Mouse (Mus musculus): ENCODE data around the gene Dvl2. TPM values are rescaled to one million over a fixed set of nuclear protein-coding genes. Genes with fewer than 3 reads are reported as not detected.
"Not testable (repeated sequence)": the region's sequence is repeated elsewhere in the genome, so short reads cannot be mapped to it uniquely, and the experiment has no call there.

The Dvl2 gene
- total RNA-seq, 2 experiments from 2014 or later: 4.2 to 7.4 TPM

DNA sequence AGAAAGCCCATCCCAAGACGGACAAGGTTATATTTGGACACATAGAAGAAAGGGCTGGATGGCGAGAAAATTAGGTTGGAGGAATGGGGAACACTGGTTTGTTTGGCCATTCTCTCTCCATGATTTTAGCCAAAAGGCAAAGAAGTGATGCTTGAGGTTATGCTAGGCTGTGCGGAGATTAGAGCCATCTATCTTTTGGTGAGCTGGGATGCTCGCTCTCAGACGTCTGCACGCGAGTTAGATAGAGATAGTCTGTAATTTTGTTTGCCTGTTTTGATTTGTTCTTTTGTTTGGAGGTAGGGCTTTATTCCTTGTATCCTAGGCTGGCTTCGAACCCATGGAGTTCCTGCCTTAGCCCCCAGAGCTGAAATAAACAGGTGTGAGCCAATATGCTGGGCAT is 764 bp downstream of the Dvl2 start:
- ATAC-seq (replicated peaks; ENCODE audit: low FRiP score, poor library complexity, severe bottlenecking): no peak

GRCm38 (mm10) chr11:70001865-70002264 is 1.5 kb downstream of the Dvl2 start:
- ATAC-seq (replicated peaks; ENCODE audit: low FRiP score, poor library complexity, severe bottlenecking): no peak

GRCm38 (mm10) chr11:70002471-70002870 is 2.1 kb downstream of the Dvl2 start:
- ATAC-seq (replicated peaks; ENCODE audit: low FRiP score, poor library complexity, severe bottlenecking): no peak

- ATAC-seq (replicated peaks; ENCODE audit: low FRiP score, poor library complexity, severe bottlenecking): peak; percentile 29
Observed at GRCm38 (mm10) chr11:70005521-70005920, 5.1 kb downstream of the Dvl2 start.

- ATAC-seq (replicated peaks; ENCODE audit: low FRiP score, poor library complexity, severe bottlenecking): no peak
Observed at GRCm38 (mm10) chr11:70010033-70010432, 9.6 kb downstream of the Dvl2 start.

- no peak for ATAC-seq (replicated peaks; ENCODE audit: low FRiP score, poor library complexity, severe bottlenecking)
Observed at GRCm38 (mm10) chr11:70010548-70010947, 10.2 kb downstream of the Dvl2 start.

- no peak for ATAC-seq (replicated peaks; ENCODE audit: low FRiP score, poor library complexity, severe bottlenecking)
Observed at GRCm38 (mm10) chr11:70010961-70011360, 10.6 kb downstream of the Dvl2 start.

DNA sequence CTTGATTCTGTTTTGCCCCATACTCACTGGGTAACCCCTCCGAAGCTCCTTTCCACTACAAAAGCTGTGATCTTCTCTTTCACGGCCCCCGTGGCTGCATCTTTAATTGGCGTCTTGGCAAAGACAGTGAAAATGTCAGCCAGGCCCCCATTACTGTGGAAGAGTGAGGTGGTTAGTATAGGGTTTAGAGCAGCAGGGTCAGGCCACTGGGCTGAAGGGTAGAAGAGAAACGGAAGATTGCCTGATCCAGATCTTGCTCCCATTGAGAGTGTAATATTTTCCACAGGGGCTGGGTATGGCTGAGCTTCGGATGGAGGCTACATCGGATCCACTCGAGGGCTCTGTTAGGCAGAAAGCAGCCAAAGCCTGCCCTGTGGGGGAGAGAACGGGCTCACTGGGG is 12.5 kb downstream of the Dvl2 start:
- ATAC-seq (replicated peaks; ENCODE audit: low FRiP score, poor library complexity, severe bottlenecking): no peak

GRCm38 (mm10) chr11:70013408-70013807 is 13.0 kb downstream of the Dvl2 start:
- ATAC-seq (replicated peaks; ENCODE audit: low FRiP score, poor library complexity, severe bottlenecking): no peak

DNA sequence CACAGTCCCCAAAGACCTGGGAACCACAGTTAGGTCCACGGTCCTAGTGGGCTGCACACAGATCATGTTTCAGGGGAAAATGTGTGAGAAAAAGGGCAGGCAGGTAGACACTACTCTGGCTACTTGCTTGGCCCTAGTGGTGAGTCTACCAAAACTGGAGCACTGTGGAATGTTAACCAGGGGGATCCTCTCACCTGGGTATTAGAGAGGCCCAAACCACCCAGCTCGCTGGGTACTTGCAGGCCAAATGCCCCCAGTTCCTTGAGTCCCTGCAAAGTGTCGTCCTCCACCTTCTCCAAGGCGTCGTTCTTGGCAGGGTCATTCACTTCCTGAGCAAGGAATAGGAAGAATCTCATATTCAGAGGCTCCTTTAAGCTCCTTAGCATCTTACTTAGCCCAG is 13.7 kb downstream of the Dvl2 start:
- ATAC-seq (replicated peaks; ENCODE audit: low FRiP score, poor library complexity, severe bottlenecking): no peak

- peak; percentile 95 for ATAC-seq (replicated peaks; ENCODE audit: low FRiP score, poor library complexity, severe bottlenecking)
Observed at GRCm38 (mm10) chr11:70014880-70015558, 14.6 kb downstream of the Dvl2 start, which contains the start of gene Acadvl. TSS of gene Acadvl (minus strand) at chr11:70015411.

DNA sequence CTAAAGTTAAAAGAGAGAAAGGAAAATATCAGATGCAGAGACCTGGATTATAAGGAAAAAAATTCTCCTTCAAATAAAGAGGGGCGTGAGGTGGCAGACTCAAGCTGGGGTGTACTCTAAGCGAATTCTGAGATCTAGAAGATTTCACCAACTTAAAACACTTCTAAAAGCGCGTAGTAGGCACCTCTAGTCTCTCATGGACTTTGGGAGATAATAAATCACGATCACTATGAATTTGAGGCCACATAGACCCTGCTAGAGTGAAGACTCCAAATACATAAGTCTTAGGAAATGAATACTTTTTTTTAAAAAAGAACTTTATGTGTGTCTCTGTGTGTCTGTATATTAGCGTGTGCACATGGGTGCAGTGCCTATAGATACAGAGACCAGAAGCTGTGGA is 15.3 kb downstream of the Dvl2 start:
- no peak for ATAC-seq (replicated peaks; ENCODE audit: low FRiP score, poor library complexity, severe bottlenecking)

- ATAC-seq (replicated peaks; ENCODE audit: low FRiP score, poor library complexity, severe bottlenecking): not testable (repeated sequence)
Observed at GRCm38 (mm10) chr11:70016177-70016576, 15.8 kb downstream of the Dvl2 start.

DNA sequence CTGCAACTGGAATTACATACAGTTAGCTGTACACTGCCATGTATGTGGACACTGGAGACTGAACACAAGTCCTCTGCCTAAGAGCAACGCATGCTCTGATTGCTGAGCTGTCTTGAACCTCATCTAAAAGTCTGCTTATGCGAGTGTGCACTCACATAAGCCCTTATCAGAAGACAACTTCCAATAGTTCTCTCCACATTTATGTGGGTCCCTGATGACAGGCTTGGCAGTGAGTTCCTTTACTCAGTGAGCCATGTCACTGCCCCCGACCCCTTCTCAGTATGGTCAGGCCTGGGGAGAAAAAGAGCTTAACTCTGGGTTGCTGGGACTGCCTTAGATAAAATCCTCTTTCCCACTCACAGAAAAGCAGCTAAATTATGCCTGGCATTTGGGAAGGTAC is 16.3 kb downstream of the Dvl2 start, which contains the start of gene Dlg4:
Dlg4 (plus strand) TSS at position 274 of the 400 bp plus-strand sequence.
- ATAC-seq (replicated peaks; ENCODE audit: low FRiP score, poor library complexity, severe bottlenecking): no peak

- ATAC-seq (replicated peaks; ENCODE audit: low FRiP score, poor library complexity, severe bottlenecking): no peak
Observed at GRCm38 (mm10) chr11:70017199-70017767, 16.9 kb downstream of the Dvl2 start.

- no peak for ATAC-seq (replicated peaks; ENCODE audit: low FRiP score, poor library complexity, severe bottlenecking)
Observed at GRCm38 (mm10) chr11:70018131-70018990, 18.0 kb downstream of the Dvl2 start.

DNA sequence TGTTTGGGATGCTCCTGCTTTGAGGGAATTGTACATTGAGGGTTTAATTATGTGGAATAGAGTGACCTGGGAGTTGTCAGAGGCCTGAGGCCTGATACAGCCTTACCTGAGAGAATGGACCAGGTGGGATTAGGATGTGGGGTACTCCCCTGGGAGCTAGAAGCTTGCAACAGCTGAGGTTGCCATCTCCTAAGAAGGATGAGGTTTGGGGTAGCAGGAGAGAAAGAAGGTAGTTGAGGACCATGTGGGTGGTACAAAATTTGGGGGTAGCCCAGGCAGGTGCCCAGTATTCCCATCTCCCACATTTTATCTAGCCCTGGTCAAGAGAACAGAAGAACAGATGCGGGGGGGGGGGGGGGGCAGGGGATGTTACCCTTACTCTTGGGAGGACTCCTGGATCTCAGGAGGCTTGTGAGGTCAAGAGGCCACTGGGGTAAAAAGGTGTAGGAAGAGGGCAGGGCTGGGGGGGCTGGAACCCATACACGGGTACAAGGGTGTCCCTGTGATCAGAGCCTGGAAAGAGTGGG is 19.2 kb downstream of the Dvl2 start:
- ATAC-seq (replicated peaks; ENCODE audit: low FRiP score, poor library complexity, severe bottlenecking): no peak

- no peak for ATAC-seq (replicated peaks; ENCODE audit: low FRiP score, poor library complexity, severe bottlenecking)
Observed at GRCm38 (mm10) chr11:70020022-70020631, 19.7 kb downstream of the Dvl2 start.

DNA sequence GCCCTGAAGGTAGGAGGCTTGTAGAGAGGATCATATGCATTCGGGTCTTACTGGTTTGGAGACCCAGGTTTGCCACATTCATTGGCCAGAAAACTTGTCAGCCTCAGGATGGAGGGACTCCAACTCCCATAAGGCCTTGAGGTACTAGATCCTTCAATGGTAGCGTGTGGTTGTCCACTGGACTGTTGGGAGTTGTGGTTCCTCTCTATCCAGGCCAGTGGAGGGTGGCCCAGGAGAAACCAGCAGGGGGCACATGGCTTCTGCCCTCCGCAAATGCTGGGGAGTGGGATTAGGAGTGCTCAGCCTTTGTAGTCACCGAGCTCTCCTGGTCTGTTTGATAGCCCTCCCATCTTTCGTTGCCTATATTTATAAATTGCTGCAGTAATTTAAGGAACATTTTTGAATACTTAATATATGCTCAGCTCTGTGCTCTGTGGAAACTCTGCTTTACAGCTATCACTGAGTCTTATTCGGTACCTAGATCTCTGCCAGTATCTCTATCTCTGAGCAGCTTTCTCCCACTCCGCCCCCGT is 20.4 kb downstream of the Dvl2 start:
- peak; percentile 74 for ATAC-seq (replicated peaks; ENCODE audit: low FRiP score, poor library complexity, severe bottlenecking)

All from erythroblast, adult 5-6 weeks (primary cell).